Mouse (Mus musculus) fibroblast of lung, adult 2 months (primary cell): ENCODE results near the gene Olfr547.
A peak's percentile ranks its signal among the peaks of the same experiment; 100 is the strongest.
"Not testable (repeated sequence)": the region's sequence is repeated elsewhere in the genome, so short reads cannot be mapped to it uniquely, and the experiment has no call there.

Source experiments
- DNase-seq: peaks from one replicate; pipeline ENCODE4 v3.0.0-alpha.2; 2011; ENCODE audit warnings: low read depth

The Olfr547 gene

GRCm38 (mm10) chr7:102534449-102534848, at the start of gene Olfr547:
Gene Olfr547 (plus strand): TSS chr7:102534749.
- no peak for DNase-seq

- not testable (repeated sequence) for DNase-seq
Measured at GRCm38 (mm10) chr7:102484766-102485165, 49.8 kb upstream of the Olfr547 start.

- no peak for DNase-seq
Measured at GRCm38 (mm10) chr7:102486105-102486504, 48.4 kb upstream of the Olfr547 start.

GRCm38 (mm10) chr7:102488161-102488560, 46.4 kb upstream of the Olfr547 start, which contains the start of gene Olfr544:
Gene Olfr544 (minus strand): TSS chr7:102488313.
- DNase-seq, result no peak

- DNase-seq, result not testable (repeated sequence)
Measured at GRCm38 (mm10) chr7:102494416-102494815, 40.1 kb upstream of the Olfr547 start.

GRCm38 (mm10) chr7:102499473-102499872, 35.1 kb upstream of the Olfr547 start, which contains the start of gene Olfr545:
Gene Olfr545 (minus strand): TSS chr7:102499573.
- no peak for DNase-seq

- DNase-seq, result no peak
Measured at GRCm38 (mm10) chr7:102501986-102502385, 32.6 kb upstream of the Olfr547 start.

- peak; percentile 57 for DNase-seq
Measured at GRCm38 (mm10) chr7:102506848-102507247, 27.7 kb upstream of the Olfr547 start.

GRCm38 (mm10) chr7:102508066-102508465, 26.5 kb upstream of the Olfr547 start:
- DNase-seq, result no peak

GRCm38 (mm10) chr7:102508666-102509065, 25.9 kb upstream of the Olfr547 start:
- no peak for DNase-seq

- no peak for DNase-seq
Measured at GRCm38 (mm10) chr7:102509726-102510125, 24.8 kb upstream of the Olfr547 start.

- DNase-seq, result no peak
Measured at GRCm38 (mm10) chr7:102511927-102512326, 22.6 kb upstream of the Olfr547 start.

GRCm38 (mm10) chr7:102512814-102513435, 21.6 kb upstream of the Olfr547 start:
- peak; percentile 37 for DNase-seq

- DNase-seq, result no peak
Measured at GRCm38 (mm10) chr7:102514144-102514543, 20.4 kb upstream of the Olfr547 start.

- DNase-seq, result peak; percentile 6
Measured at GRCm38 (mm10) chr7:102516261-102517050, 18.1 kb upstream of the Olfr547 start.

GRCm38 (mm10) chr7:102517051-102517335, 17.6 kb upstream of the Olfr547 start:
- peak; percentile 10 for DNase-seq

GRCm38 (mm10) chr7:102529052-102529451, 5.5 kb upstream of the Olfr547 start:
- DNase-seq, result no peak

- no peak for DNase-seq
Measured at GRCm38 (mm10) chr7:102540596-102540995, 6.0 kb downstream of the Olfr547 start, which contains the start of gene Olfr548-ps1. Gene Olfr548-ps1 (plus strand): TSS chr7:102540896.

- DNase-seq, result no peak
Measured at GRCm38 (mm10) chr7:102541251-102541650, 6.7 kb downstream of the Olfr547 start.

- DNase-seq, result no peak
Measured at GRCm38 (mm10) chr7:102549570-102549969, 15.0 kb downstream of the Olfr547 start, which contains the start of gene Olfr549. Gene Olfr549 (plus strand): TSS chr7:102549870.

- DNase-seq, result no peak
Measured at GRCm38 (mm10) chr7:102553279-102553678, 18.7 kb downstream of the Olfr547 start.

- DNase-seq, result peak; percentile 79
Measured at GRCm38 (mm10) chr7:102564999-102565997, 30.7 kb downstream of the Olfr547 start, which contains the start of gene Trim21. Gene Trim21 (minus strand): TSS chr7:102565486.
